Mouse (Mus musculus) adrenal gland, postnatal 14 days (tissue): ENCODE data around the gene Nrtn. TPM values are rescaled to one million over a fixed set of nuclear protein-coding genes. Genes with fewer than 3 reads are reported as not detected.

Experiments
- DNase-seq: peaks from one replicate; pipeline ENCODE4 v3.0.0; 2021; ENCODE audit warnings: mixed read lengths
- total RNA-seq: library from RNA; stranded (reverse); gene quantifications from 2 replicates; pipeline ENCODE4 v1.2.3, GENCODE M21; 2021

The Nrtn gene
- total RNA-seq, 1 experiment from 2014 or later = 4.5 TPM

DNA sequence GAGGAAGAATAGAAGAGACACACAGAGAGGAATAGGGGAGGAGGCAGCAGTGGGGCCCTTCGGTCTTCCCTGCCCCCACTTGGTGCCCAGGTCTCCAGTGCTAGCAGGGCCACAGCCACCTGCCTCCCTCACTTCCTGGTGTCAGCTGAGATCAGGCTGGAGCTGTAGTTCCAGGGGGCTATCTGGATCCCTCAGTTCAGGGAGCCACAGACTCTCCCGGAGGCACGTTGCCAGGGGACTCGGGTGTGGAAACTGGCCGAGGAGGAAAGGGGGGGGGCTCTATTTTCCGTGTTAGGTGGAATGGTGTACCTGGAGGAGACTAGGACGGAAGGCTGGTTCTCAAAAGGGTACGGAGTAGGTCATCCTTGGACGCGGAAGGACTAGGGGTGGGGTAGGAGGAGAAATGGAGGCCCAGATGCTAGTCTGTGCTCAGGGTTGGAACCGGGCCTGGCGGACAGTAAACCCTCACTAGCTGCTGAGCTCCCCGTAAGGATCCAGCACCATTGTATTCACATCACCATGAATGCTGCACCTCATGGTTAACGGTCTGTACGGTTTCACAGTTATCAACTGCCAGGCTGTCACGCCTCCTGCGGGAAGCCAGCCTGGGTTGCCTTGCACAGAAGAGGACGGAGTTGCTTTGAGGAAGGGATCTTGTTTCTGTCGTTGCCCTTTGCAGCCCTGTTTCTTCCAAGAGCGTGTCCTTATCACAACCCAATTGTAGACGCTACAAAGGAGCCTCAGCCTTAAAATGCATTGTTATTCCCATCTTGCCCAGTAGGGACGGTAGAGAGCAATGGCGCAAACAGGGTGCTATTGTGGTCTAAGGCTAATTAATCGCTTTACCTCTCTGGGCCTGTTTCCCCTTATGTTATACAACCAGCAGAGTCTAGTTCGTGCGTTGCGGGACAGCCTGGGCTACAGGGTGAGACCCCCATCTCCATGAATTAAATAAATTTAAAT, 5.7 kb upstream of the Nrtn start:
- peak; percentile 70 for DNase-seq

DNA sequence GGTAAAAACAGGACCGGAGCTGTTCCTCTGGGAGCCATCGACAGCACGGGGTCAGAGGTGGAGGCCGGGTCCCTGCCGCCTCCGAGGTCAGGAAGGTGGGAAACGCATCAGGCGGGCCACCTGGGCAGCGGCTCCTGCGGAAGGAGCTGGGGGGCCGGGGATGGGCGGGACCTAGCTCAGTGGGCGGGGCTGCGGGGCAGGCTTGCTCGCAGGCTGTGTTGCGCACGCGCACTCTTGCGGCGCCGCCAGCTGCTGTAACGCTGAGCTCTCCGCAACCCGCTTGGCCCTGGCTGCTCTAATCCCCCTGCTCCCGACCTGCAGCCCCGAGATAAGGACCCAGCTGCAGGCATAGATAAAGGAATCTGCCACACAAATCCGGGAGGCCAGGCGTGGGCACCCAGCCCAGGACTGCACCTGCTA, 4.7 kb upstream of the Nrtn start:
- peak; percentile 94 for DNase-seq

DNA sequence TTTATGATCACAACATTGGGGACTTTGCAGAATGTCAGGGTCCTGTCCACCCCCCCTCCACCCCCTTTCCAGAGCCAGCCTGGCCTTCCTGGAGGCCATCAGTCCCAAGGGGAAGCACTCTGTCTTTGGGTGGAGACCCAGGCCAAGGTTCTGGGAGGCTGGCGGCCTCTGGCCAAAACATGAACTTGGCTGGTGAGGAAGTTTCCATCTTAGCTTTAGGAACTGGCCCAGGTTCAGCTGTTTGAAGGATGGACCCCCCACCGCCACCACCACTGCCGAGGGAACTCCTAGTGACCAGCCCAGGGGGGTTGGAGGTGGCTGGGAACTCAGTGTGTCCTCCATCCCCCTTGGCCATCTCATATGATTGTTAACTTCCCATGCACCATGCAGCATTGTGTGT, 3.7 kb upstream of the Nrtn start:
- DNase-seq = no peak

DNA sequence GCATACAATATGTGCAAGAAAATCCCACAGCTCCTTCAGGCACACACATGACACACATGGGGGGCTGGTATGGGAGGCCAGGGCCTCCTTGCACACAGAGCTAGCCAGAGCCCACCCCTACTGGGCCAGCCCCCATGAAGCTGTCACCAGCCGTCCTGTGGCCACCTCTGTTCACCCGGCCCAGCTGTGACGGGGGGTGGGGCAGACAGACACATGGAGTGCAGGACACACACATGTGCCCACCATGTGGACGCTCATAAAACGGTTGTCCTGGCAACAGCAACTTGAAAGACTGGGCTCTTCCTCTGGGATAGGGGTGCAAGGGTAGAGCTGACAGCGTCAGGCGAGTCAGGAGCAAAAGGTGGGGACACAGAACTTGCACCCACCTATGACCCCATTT, 1.9 kb upstream of the Nrtn start:
- DNase-seq = no peak

DNA sequence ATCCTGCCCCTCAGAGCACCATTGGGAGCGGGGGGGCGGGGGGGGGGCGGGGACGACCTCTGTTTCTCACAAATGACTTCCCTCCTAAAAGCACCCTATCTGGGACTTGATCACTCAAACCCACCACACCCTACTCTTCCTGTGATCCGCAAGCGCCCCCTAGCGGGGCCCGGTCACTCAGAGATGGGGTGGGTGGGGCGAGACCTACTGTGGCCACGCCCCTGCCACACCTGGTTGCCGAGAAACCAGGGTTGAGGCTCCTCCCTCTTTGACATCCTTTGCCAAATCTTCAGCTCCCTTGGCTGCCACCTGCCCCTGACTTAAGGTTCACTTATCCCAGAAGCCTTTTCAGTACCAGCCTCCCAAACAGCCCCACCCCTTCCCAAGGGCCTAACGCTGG, 802 bp upstream of the Nrtn start:
- DNase-seq = peak; percentile 90

DNA sequence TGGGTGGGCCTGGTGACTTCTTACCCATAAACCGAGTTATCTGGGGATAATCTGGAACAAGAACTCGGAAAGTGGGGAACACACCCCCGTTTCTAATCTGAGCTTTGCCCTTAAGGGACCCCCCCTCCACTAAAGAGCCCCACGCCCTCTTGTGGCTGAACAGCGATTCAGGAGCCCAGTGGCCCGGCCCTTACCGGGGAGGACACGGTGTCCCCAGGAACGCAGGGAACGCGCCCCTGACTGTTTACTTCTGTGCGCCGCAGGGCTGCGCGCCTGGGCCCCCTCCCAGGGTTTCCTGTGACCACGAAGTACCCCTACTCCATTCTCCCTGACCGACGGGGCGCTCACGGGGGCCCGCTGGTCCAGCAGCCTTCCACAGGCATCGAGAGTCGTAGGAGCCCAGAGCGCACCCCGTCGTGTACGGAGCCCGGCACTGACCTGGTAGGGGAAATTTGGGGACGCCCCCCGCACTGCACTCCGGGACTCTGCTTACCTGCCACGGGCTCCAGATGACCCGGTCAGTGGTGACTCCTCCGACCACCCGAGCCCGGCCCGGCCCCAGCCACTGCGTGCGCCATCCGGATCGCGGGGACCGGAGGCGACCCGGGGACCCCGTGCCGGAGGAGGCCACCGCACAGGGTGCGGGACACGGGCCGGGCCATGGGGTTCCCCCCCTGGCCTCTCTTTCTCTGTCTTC, 479 bp downstream of the Nrtn start:
- DNase-seq = peak; percentile 77

DNA sequence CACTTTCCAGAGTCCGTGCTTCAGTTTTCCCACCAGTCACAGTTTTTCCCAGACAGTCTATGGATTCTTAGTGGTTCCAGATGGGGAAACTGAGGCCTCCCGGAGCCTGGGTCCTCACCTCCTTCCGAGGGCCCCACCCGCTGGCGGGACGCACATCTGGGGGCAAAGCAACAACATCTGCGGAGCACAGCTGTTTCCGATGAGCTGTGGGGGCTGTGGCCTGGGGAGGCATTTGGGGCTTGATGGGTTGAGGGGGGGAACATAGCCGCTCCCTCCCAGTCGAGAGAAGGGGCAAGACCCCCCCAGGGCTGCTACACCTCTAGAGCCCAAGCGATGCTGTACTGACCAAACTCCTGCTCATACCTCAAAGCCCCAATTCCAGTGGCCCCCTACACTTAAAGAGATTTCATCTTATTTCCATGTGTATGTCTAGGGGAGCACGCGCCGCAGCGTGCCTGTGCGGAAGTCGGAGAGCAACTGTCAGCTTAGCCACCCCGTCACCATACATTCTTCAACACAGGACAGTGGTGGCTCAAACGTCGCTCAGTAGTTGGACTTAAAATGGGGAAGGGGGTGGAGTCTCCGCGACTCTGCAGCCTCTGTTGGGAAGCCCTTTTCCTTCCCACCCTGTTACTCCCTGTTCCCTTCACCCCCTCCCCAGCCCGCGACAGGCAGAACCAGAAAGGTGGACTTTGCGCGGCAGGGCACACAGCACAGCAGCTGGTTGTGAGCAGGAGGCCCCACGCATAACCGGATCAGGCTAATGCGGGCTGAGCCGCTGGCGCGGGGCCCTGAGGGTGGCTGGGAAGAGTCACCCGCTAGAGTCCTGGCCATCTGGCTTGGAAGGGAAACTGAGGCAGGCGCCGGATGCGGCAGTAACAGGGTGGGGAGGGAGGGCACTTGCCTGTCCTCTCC, 2.8 kb downstream of the Nrtn start:
- DNase-seq = no peak

DNA sequence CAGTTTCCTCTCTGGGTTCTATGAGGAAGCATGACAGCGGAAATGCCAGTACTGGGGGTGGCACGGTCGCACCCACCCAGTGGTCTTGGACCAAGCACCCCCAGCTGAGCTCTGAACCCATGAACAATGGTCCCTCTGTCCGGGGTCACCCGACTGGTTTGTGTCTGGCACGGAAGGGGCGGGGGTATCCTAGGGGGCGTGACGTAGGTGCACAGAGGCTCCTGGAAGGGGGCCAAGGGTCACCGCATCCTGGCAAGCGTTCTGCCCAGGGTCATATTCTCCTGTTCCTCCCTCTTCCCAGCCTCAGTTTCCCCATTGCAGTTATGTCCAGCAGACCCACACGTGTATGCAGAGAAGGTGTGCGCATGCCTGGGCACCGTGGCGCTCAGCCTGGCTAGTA, 3.9 kb downstream of the Nrtn start:
- no peak for DNase-seq

DNA sequence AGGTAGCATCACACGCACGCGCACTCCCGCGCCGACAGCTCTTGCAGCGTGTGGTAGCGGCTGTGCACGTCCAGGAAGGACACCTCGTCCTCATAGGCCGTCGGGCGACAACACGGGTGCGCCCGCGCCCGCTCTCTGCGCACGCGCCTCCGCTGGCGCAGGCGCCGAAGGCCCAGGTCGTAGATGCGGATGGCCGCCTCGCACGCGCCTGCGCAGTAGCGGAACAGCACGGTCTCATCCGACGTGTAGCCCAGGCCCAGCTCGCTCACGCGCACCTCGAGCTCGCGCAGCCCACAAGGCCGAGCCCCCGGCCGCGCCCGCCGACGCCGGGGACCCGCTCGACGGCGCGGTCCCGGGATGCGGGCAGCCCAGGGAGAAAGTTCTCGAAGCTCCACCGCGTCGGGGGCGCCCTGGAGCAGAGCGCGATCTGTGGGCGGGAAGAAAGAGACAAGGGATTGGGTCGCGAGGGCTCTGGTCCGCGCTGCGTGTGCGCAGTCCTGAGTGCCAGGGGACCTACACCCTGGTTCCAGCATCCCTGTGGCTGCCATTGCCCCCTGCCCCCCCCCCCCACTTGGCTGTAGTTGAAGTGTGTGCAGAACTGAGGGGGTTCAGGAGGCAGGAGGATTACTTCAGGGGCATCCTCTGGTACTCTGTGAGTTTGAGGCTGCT, 5.8 kb downstream of the Nrtn start:
- peak; percentile 68 for DNase-seq

DNA sequence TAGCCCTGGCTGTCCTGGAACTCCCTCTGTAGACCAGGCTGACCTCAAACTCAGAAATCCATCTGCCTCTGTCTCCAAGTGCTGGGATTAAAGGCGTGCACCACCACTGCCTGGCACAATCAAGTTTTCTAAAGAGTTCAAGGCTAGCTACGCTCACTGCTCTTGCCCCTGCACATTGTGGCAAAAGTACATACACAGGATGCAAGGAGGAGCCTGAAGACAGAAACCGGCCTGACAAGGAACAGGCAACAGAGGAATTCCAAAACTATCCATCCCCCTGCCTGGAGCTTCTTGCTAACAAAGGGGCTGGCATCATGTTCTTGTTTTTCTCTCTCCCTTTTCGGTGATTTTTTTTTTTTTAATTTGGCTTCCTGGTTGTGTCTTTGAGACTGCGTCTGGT, 13.2 kb downstream of the Nrtn start:
- no peak for DNase-seq

DNA sequence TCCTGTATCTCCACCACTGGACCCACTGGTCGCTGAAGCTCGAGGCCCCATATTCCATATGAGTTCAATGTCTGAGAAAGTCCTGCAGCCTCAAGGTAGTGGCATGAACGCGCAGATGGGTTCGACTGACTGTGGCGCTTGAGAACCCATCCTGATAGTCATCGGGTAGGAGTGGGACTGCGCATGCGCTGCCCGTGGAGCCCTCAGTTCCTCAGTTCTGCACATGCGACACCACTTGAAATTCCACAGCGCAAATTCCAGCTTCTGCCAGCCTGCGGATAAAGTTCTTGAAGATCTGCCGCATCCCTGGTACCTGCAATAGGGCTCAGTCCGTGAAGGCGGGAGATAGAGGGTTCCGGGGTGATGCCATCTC, 16.6 kb downstream of the Nrtn start:
- no peak for DNase-seq

DNA sequence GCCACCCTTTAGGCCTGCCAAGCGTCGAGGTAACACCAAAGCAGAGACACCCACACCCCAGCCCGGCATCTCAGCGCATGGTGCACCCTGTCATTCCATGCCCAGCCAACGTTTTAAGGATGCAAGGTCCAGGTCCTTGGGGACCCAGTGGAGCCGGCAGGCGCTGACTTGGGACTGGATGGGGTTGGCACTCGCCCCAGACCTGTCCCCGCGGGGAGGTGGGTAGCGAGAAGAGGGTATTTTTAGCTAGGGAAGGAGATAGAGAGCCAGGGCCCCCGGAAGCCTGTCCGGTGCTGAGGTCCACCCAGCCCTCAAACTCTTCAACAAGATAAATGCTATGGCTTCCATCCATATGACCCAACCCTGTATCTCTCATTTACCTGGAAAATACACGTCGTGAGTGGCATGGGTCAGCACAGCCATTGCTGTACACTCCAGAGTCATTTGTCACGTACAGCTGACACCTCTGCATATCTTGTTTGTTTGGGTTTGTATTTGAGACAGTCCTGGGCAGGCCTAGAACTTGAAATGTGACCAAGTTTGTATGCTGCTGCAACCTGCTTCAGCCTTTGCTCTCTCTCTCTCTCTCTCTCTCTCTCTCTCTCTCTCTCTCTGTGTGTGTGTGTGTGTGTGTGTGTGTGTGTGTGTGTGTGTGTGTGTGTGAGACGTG, 17.1 kb downstream of the Nrtn start:
- DNase-seq = no peak

DNA sequence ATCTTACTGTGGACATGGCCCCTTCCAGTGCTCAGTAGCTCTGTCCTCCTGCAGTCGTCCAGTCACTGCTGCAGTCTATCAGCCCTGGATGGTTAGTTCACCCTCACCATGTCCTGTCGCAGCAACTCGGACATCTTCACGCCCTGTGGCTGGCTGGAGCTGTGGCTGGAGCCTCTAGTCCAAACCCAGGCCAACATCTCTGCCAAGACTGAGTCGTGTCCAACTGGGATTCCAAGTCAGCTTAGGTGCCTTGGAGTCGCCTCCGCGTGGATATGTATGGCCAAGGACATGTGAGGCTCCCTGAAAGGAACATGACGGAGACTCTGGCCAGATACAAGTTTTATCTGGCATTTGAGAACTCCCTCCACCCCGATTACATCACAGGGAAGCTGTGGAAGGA, 19.1 kb downstream of the Nrtn start:
- DNase-seq = peak; percentile 56

DNA sequence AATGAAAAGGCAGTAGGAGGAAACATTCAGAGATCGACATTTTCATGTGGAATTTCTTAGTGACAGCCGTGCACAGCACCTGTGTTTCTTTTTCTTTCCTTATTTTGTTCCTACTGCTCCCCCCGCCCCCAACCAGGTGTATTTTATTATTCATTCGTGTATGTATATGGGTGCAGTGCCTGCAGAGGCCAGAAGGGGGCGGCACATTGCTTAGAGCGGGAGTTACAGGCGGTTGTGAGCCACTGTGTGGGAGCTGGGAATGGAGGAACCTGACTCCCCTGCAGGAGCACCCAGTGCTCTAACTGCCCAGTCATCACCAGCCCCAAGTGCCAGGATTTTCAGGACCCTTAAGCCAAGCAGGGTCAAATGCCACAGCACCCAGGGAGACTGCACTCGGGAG, 20.8 kb downstream of the Nrtn start:
- DNase-seq = no peak

DNA sequence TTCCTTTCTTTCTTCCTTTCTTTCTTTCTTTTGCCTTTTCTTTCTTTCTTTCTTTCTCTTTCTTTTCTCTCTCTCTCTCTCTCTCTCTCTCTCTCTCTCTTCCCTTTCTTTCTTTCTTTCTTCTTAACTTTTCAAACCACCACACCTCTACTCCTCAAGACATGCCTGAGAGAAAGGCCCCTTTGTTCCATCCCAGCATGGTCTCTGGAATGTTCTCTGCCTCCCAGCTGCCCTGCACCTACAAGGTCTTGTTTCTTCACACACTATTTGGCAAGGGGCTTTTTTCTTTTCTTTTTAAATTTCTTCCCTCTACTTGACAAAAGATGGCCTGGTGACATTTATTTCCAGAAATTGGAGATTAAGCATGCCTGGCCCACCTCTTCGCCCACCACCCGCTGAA, 27.7 kb downstream of the Nrtn start:
- no peak for DNase-seq

DNA sequence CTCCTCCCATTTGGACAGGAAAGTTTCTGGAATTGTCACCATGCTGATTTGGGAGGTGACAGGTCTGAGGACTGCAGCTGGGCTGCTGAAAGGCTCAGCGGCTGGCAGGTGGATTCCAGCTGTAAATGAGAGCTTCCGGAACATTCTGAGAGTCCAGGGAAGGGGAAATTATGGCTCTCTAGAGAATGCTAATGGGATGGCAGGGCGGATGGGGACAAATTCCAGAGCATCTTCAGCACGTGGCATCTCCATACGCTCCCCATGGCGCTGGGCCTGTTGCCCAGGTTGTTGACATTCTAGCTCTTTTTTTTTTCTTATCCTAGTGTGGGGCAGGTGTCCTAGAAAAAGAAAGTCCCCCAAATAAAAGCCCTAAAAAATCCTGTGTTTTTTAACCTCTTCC, 28.2 kb downstream of the Nrtn start:
- no peak for DNase-seq

DNA sequence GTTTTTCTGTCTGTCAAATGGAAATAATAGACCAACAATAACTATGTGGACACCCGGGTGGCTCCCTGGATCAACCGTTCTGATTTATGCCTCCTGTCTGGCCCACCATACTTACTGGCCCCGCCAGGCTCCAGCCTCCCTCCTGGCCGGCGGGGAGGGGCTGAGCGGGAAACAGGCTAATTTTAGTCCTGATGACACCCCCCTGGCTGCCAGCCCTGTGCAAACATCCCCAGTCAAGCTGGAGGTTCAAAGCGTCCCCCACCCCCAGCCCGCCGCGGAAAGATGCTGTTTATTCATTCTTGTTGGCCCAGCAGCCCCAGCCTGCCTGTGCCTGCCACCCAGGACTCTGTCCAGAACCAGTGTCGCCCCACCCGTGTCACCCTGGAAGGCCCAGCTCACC, 29.2 kb downstream of the Nrtn start:
- DNase-seq = no peak

DNA sequence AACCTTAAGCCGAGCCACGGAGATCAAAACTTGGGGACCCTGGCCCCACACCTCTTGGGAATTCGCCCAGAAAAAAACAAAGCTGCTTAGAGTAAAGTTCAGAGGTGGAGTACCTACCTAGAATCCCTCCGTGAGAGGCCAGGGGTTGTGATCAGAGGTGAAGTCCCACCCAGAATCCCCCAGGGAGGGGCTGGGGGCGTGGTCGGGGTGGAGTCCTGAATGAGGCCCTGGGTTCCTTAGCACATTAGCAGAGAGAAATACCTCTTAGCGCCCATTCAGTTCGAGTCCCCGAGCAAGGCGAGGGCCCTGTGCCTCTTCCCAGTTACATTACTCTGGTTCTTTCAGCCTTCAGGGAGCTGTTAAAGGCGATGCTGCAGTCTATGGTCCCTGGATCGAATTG, 29.7 kb downstream of the Nrtn start:
- no peak for DNase-seq

DNA sequence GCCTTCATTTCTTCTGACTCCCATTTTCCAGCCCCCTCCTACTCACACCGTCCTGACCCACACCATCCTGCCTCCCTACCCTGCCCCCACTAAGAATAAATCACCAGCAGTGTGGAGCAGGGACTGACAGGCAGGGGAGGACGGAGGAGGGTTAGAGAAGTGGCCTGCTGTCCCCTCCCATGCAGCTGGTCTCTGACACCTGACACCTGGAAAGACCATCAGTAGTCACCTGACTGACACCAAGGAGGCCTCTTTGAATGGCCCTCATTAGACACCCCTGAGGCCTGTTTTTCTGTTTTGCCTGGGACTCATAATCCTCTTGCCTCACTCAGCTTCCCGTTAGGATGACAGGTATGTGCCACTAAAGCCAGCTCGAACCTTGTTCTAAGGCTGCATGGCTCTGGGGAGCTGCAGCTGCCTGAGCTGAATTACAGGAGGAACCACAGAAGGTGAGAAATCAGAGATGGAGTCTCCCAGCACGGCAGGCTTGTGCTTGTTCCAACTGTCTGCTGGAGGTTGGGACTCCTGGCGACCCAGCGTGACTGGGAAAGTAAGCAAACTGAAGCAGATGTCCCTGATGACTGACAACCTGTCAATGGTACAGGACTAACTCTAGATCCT, 30.2 kb downstream of the Nrtn start:
- DNase-seq = no peak

DNA sequence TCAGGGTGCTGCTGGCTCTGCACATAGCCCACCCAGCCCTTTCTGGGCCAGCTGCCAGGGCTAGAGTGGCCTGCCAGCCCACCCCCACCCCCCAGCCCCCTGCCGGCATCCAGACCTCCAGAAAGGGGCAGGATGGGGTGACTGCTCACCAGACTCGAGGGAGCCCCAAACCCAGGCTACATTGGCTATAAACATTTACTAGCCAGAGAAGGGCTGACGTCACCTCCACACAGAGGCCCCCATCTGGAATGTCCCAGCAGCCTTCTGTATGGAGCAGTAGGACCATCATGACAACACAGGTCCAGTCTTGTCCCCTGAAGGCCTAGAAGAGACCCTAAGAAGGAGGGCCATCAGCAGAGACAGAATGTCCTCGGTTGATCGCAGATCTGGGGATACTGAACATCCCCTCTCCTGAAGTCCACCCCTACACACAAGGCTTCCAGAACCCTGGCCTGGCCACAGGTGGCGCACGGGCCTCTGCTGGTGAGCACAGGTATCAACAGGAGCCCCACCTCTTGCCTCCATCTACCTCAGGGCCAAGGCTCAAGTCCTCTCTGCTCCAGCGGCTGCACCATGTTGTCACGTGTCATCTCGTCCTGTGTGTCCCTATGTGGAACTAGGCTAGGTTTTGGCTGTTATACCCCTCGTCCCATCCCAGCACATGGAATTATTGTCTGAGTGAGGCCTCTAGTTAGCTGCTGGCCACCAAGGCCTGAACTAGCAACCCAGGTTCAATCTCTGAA, 33.7 kb downstream of the Nrtn start:
- DNase-seq = no peak
